Mouse (Mus musculus) inflammation-experienced regulatory T-cells, adult 6 months (primary cell): ENCODE data around the gene Ttll7. TPM values are rescaled to one million over a fixed set of nuclear protein-coding genes. Genes with fewer than 3 reads are reported as not detected.

Source experiments
- ATAC-seq: one replicate; pipeline ENCODE4 v1.8.0; 2017
- polyA plus RNA-seq, 3 experiments: library from polyadenylated mRNA; unstranded; fragments of 100-300 nt; shearing (Covaris generic); gene quantifications; one replicate each; pipeline ENCODE4 v1.2.1; 2017

The Ttll7 gene
- polyA plus RNA-seq, 3 experiments from 2014 or later, result not detected

GRCm38 (mm10) chr3:146999148-146999547, 147.0 kb downstream of the Ttll7 start:
- ATAC-seq, result no peak

GRCm38 (mm10) chr3:147000963-147001362, 148.8 kb downstream of the Ttll7 start:
- ATAC-seq, result no peak

- no peak for ATAC-seq
Measured at GRCm38 (mm10) chr3:147001557-147001956, 149.4 kb downstream of the Ttll7 start.

- no peak for ATAC-seq
Measured at GRCm38 (mm10) chr3:147016506-147016905, 164.3 kb downstream of the Ttll7 start.

- ATAC-seq, result no peak
Measured at GRCm38 (mm10) chr3:147019506-147019905, 167.3 kb downstream of the Ttll7 start.

- no peak for ATAC-seq
Measured at GRCm38 (mm10) chr3:147026248-147026647, 174.1 kb downstream of the Ttll7 start.

- no peak for ATAC-seq
Measured at GRCm38 (mm10) chr3:147028382-147028781, 176.2 kb downstream of the Ttll7 start.

GRCm38 (mm10) chr3:147029718-147030117, 177.6 kb downstream of the Ttll7 start:
- ATAC-seq, result no peak

GRCm38 (mm10) chr3:147030266-147030880, 178.2 kb downstream of the Ttll7 start:
- no peak for ATAC-seq

Other genes with a start within 250 kb of the Ttll7 start
- not detected for gene Dnase2b, start 236.8 kb upstream of the Ttll7 start, polyA plus RNA-seq
- gene 4930503B20Rik, start 201.1 kb upstream of the Ttll7 start, polyA plus RNA-seq, result not detected
- under 1 TPM in 1 of 3 experiments, not detected in 2; 0.78 TPM for gene Samd13, start 166.8 kb upstream of the Ttll7 start, polyA plus RNA-seq
- 100 to 1,000 TPM; 115 to 151 (median 125) TPM for gene Prkacb, start 39.4 kb upstream of the Ttll7 start, polyA plus RNA-seq